Mouse (Mus musculus) liver, embryonic 14.5 days (tissue): ENCODE data around the gene Gpr63.

ENCODE experiments used
- CTCF ChIP-seq: IDR thresholded peaks from 2 replicates; pipeline ENCODE4 v1.5.1; 2016; ENCODE audit warnings: antibody characterized with exemption, low read depth, control low read depth
- EP300 ChIP-seq: IDR thresholded peaks from 2 replicates; pipeline ENCODE4 v1.6.1; 2016; ENCODE audit warnings: antibody characterized with exemption, low read depth

DNA sequence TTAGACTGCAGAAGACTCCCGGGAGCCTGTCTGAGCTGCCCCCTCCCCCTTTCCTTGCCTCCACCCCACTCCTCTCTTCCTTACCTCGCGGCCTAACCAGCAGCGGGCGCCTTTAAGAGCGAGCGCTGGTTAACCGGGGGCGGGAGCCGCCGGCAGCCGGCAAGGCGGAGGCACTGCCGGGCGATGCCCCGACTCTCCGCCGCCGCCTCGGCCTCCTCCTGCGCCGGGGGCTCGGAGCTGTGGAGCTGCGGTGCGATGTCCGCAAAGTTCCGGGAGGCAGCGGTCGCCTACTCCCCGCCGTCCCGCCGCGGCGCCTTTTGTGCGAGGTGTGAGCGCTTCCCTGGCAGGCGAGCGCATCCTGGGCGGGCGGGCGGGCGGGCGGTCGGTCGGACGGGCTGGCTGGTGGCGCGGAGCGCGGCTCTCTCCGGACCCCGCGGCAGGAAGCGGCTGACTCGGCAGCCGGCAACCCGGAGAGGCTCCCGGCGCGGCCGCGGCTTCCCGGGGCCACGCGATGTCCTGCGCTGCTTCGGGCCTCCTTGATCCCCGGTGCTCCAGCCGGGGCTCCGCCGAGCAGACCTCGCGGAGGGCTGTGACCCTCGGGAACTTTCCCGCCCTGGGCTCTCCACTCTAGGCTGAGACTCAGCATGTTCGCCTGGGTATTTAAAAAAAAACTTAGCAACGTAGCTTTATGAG is at the start of gene Gpr63:
- TF ChIP-seq CTCF (no peak), EP300 (no peak)
